Mouse (Mus musculus) myocyte (in vitro differentiated cells): ENCODE data around the gene Ttll5. TPM values are rescaled to one million over a fixed set of nuclear protein-coding genes. Genes with fewer than 3 reads are reported as not detected.

Source experiments
- H3K27me3 ChIP-seq: one replicate; pipeline ENCODE4 v1.6.1; 2011; ENCODE audit not compliant: control insufficient read depth, insufficient read depth, insufficient read length
- H3K36me3 ChIP-seq: one replicate; pipeline ENCODE4 v1.6.1; 2011; ENCODE audit not compliant: control insufficient read depth, insufficient read depth
- H3K4me2 ChIP-seq: one replicate; pipeline ENCODE4 v1.6.1; 2011; ENCODE audit warnings: low read depth, control low read depth
- H3K4me3 ChIP-seq: one replicate; pipeline ENCODE4 v1.5.1; 2011; ENCODE audit warnings: mild to moderate bottlenecking, control low read depth, moderate library complexity
- H3K79me2 ChIP-seq: one replicate; pipeline ENCODE4 v1.6.1; 2011; ENCODE audit not compliant: control insufficient read depth, insufficient read depth
- H3ac ChIP-seq: one replicate; pipeline ENCODE4 v1.6.1; 2011; ENCODE audit not compliant: control insufficient read depth, insufficient read length
- CEBPB ChIP-seq: IDR thresholded peaks from 2 replicates; pipeline ENCODE4 v1.6.1; 2011; ENCODE audit warnings: mild to moderate bottlenecking, moderate library complexity; ENCODE audit not compliant: poor library complexity, insufficient read depth, severe bottlenecking
- E2F4 ChIP-seq: IDR thresholded peaks from one replicate; pipeline ENCODE4 v1.6.1; 2011; ENCODE audit warnings: mild to moderate bottlenecking, control low read depth, moderate library complexity; ENCODE audit not compliant: insufficient read depth
- MAX ChIP-seq: IDR thresholded peaks from one replicate; pipeline ENCODE4 v1.6.1; 2011; ENCODE audit warnings: low read depth, mild to moderate bottlenecking, control low read depth
- MYOD1 ChIP-seq, 3 experiments: IDR thresholded peaks; one replicate each; pipeline ENCODE4 v1.6.1; 2011; ENCODE audit warnings: control low read depth in 2 of 3, low read depth in 2 of 3, mild to moderate bottlenecking in 2 of 3, moderate library complexity in 1 of 3; ENCODE audit not compliant: insufficient read length in 2 of 3, control insufficient read depth in 1 of 3
- MYOG ChIP-seq, 3 experiments: IDR thresholded peaks; one replicate each; pipeline ENCODE4 v1.6.1; 2011; ENCODE audit warnings: control low read depth in 2 of 3, low read depth in 2 of 3, mild to moderate bottlenecking in 2 of 3; ENCODE audit not compliant: insufficient read length in 2 of 3, control insufficient read depth in 1 of 3, insufficient read depth in 1 of 3
- POLR2A ChIP-seq: IDR thresholded peaks from one replicate; pipeline ENCODE4 v1.6.1; 2011; ENCODE audit warnings: low read depth, mild to moderate bottlenecking, control low read depth, moderate library complexity; ENCODE audit not compliant: insufficient read length
- POLR2AphosphoS2 ChIP-seq: IDR thresholded peaks from one replicate; pipeline ENCODE4 v1.6.1; 2011; ENCODE audit warnings: low read depth, control low read depth; ENCODE audit not compliant: insufficient read length
- REST ChIP-seq: IDR thresholded peaks from one replicate; pipeline ENCODE4 v1.6.1; 2011; ENCODE audit warnings: mild to moderate bottlenecking, control low read depth, moderate library complexity; ENCODE audit not compliant: insufficient read depth, insufficient read length
- SRF ChIP-seq: IDR thresholded peaks from one replicate; pipeline ENCODE4 v1.6.1; 2011; ENCODE audit warnings: low read depth; ENCODE audit not compliant: control insufficient read depth, insufficient read length
- TCF12 ChIP-seq: IDR thresholded peaks from one replicate; pipeline ENCODE4 v1.6.1; 2011; ENCODE audit warnings: mild to moderate bottlenecking, control low read depth; ENCODE audit not compliant: poor library complexity, insufficient read depth, severe bottlenecking
- TCF3 ChIP-seq: IDR thresholded peaks from one replicate; pipeline ENCODE4 v1.6.1; 2011; ENCODE audit warnings: low read depth, control low read depth; ENCODE audit not compliant: insufficient read length
- USF1 ChIP-seq: IDR thresholded peaks from one replicate; pipeline ENCODE4 v1.6.1; 2011; ENCODE audit warnings: low read depth, mild to moderate bottlenecking, control low read depth, moderate library complexity
- polyA plus RNA-seq: library from polyadenylated mRNA; unstranded; fragments of >200 nt; fragmentation: generic; extraction: Trizol; gene quantifications from one replicate; pipeline ENCODE4 v1.2.1, GENCODE M21; 2012; ENCODE audit warnings: missing spikeins

Ttll5 gene
- polyA plus RNA-seq, 1 experiment = 36.2 TPM

GRCm38 (mm10) chr12:85956251-85956650 lies 131.8 kb downstream of the Ttll5 start:
- H3ac ChIP-seq = no peak overlapping the region
- H3K4me2 ChIP-seq = peak overlapping the region; percentile 22
- peaks cover 3% of the 10 kb centered on the region for H3K79me2 ChIP-seq
- no peaks in the 10 kb centered on the region for H3K36me3 ChIP-seq
- no peak overlapping the region for H3K4me3 ChIP-seq
- H3K27me3 ChIP-seq = no peaks in the 10 kb centered on the region
- no peak for TF ChIP-seq SRF
- no peak for TF ChIP-seq E2F4
- TF ChIP-seq MAX = no peak
- no peak for TF ChIP-seq REST
- no peak for TF ChIP-seq USF1
- no peak for TF ChIP-seq TCF3
- TF ChIP-seq MYOG (IDR thresholded peaks at IDR 0.05; ENCODE audit: control insufficient read depth in 1 of 3, insufficient read depth in 1 of 3, insufficient read length in 2 of 3, low read depth in 2 of 3) = no peak
- TF ChIP-seq POLR2A = no peak
- no peak for TF ChIP-seq POLR2AphosphoS2
- TF ChIP-seq TCF12 = no peak
- TF ChIP-seq MYOD1 (IDR thresholded peaks at IDR 0.05; ENCODE audit: control insufficient read depth in 1 of 3, insufficient read length in 2 of 3, low read depth in 2 of 3) = no peak

GRCm38 (mm10) chr12:85958460-85958859 lies 134.0 kb downstream of the Ttll5 start:
- Histone ChIP-seq H3ac (no peak overlapping the region), H3K4me3 (no peak overlapping the region), H3K79me2 (peaks cover 25% of the 10 kb centered on the region), H3K36me3 (no peaks in the 10 kb centered on the region), H3K27me3 (no peaks in the 10 kb centered on the region), H3K4me2 (peak overlapping the region; percentile 75)
- TF ChIP-seq TCF12 = no peak
- TF ChIP-seq REST = no peak
- TF ChIP-seq TCF3 = no peak
- no peak for TF ChIP-seq POLR2A
- no peak for TF ChIP-seq USF1
- no peak for TF ChIP-seq SRF
- no peak for TF ChIP-seq MYOD1 (IDR thresholded peaks at IDR 0.05; ENCODE audit: control insufficient read depth in 1 of 3, insufficient read length in 2 of 3, low read depth in 2 of 3)

DNA sequence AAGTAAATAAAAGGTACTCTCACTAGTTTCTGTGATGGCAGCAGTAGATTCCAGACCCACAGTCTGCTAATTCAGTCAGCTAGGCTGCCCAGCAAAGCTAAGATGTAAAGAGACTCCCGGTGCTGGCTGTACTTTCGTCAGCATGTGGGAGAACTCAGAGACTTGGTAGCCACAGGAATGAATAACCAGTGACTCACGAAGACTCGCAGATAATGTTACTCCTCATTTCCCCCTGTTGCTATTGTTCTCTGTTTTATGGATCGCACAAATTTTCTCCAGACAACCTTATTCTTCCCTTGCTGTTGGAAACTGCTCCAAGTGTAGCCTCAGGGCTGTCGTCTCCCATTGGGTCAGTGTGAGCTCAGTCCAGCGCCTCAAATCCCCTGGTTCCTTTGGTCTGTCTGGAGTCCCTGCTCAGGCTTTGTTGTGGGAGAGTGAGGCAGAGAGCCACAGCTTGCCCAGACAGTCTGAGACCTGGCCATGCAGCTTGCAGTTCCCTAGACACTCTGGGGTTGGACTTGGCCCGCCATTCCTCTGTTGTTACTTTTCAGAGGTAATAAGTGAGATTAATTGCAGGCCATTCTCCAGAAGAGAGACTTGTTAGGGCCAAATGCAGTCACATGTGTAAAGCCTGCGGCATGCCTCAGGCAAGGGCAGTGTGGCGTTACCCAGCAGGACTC lies 135.5 kb downstream of the Ttll5 start:
- no peak overlapping the region for H3ac ChIP-seq
- peak overlapping the region; percentile 28 for H3K4me3 ChIP-seq
- peak overlapping the region; percentile 99 for H3K4me2 ChIP-seq
- no peaks in the 10 kb centered on the region for H3K27me3 ChIP-seq
- H3K36me3 ChIP-seq = peaks cover 4% of the 10 kb centered on the region
- TF ChIP-seq POLR2A = peak; percentile 65
- TF ChIP-seq MYOG (IDR thresholded peaks at IDR 0.05; ENCODE audit: control insufficient read depth in 1 of 3, insufficient read depth in 1 of 3, insufficient read length in 2 of 3, low read depth in 2 of 3) = no peak
- no peak for TF ChIP-seq USF1
- no peak for TF ChIP-seq REST
- no peak for TF ChIP-seq TCF3
- peak; percentile 61 for TF ChIP-seq POLR2AphosphoS2
- TF ChIP-seq MAX = no peak
- TF ChIP-seq MYOD1 (IDR thresholded peaks at IDR 0.05; ENCODE audit: control insufficient read depth in 1 of 3, insufficient read length in 2 of 3, low read depth in 2 of 3) = no peak
- no peak for TF ChIP-seq SRF
- no peak for TF ChIP-seq E2F4
- peak; percentile 52 for TF ChIP-seq CEBPB
- TF ChIP-seq TCF12 = no peak
- peaks cover 40% of the 10 kb centered on the region for H3K79me2 ChIP-seq

DNA sequence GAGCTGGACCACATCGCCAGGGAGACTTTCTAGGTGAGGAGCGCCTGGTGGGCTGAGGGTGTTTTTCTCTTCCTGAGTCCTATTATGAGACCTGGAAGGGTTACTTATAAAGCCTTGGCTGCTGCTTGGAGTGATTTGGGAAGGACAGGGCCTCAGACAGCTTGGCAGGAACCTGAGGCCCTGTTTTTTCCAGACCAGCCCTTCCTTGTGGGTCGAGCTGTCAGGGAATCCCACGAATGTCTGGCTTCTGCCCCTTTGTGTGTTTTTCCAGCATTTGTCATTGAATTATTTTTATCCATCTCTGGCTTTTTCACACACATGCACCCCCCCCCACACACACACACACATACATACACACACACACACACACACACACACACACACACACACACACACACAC lies 136.2 kb downstream of the Ttll5 start:
- Histone ChIP-seq H3K4me3 (peak overlapping the region; percentile 28), H3K4me2 (peak overlapping the region; percentile 99), H3K27me3 (no peaks in the 10 kb centered on the region), H3K36me3 (peaks cover 4% of the 10 kb centered on the region), H3K79me2 (peaks cover 48% of the 10 kb centered on the region), H3ac (no peak overlapping the region)
- TF ChIP-seq MYOG (IDR thresholded peaks at IDR 0.05; ENCODE audit: control insufficient read depth in 1 of 3, insufficient read depth in 1 of 3, insufficient read length in 2 of 3, low read depth in 2 of 3) (no peak), SRF (no peak), E2F4 (no peak), TCF3 (no peak)

DNA sequence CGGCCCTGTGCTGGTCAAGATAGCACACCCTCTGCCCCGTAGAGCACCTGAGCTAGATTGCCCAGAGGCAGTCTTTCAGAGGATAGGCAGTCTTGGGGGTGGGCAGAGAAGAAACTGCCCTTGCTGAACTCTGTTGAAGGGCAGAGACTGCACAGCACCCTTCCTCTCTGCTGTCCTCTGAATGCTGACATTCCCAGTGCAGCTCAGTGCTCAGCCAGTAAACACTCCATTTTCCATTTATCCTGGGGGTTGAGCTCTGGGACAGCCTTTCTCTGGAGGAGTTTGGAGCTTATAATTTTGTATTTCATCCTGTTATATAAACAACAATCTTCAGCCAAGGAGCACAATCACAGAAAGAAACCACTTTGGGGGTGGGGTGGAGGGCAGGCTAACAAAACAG lies 138.7 kb downstream of the Ttll5 start:
- Histone ChIP-seq H3K79me2 (peaks cover 61% of the 10 kb centered on the region), H3K4me3 (no peak overlapping the region), H3K4me2 (peak overlapping the region; percentile 99), H3K36me3 (peaks cover 4% of the 10 kb centered on the region), H3K27me3 (no peaks in the 10 kb centered on the region), H3ac (no peak overlapping the region)
- TF ChIP-seq TCF3 (no peak), SRF (no peak), MYOG (IDR thresholded peaks at IDR 0.05; ENCODE audit: control insufficient read depth in 1 of 3, insufficient read depth in 1 of 3, insufficient read length in 2 of 3, low read depth in 2 of 3) (no peak)
